ENCODE assay signal across 18 mouse cellular contexts in the genomic region with DNA sequence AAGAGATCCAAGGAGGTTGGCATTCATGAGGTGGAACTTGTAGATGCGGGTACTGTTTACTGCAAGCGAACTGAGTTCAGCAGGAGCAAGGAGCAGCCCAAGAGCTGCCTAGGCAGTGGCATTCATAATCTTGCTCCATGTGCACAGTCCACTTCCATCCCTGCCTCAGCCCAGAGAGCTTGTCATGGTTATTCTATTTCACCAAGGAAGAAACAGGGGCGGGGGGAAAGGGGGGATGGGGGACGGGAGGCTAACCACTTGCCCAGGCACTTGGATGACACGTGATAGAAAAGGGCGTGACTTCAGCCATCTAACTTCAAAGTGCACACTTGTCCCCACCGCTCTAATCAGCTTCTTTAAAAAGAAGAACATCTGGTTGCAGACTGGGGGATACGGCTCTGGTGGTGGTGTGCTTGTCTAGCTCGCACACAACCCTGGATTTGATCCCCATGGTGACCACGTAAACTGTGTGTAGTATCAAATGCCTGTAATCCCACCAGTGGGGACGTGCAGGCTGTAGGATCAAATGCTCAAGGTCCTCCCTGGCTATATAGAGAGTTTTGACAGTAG.
A peak's percentile ranks its signal among the peaks of the same experiment; 100 is the strongest.
DNase-seq lines count a peak whose midpoint lies in the region; ATAC-seq lines count a peak whose summit lies in the region.
"Had no signal": no experiment of that assay in that cellular context is flagged by ENCODE, and none has a peak within 500 bp of the region (broad histone marks: within the 10 kb centered on the region; RNA-seq: fewer than 3 reads in every experiment).

No protein-coding gene starts in this region.

- no peak overlapping the region for H3K4me3 ChIP-seq in heart, embryonic 13.5 days
- no peak overlapping the region for H3K4me3 ChIP-seq in embryonic facial prominence, embryonic 11.5 days (ENCODE audit: low read depth, low read length)
- no peak overlapping the region for H3K4me3 ChIP-seq in limb, embryonic 15.5 days
- H3K4me3 ChIP-seq: erythroblast, embryonic 14.5 days; megakaryocyte, embryonic 14.5 days; stomach, embryonic 15.5 days had no signal

- intact Hi-C loops in heart, postnatal 14 days (cut with DNase I): no loop called here

- H3K27ac ChIP-seq in heart, embryonic 13.5 days (replicated peaks): no peak overlapping the region
- H3K27ac ChIP-seq in embryonic facial prominence, embryonic 11.5 days (replicated peaks; ENCODE audit: low read depth, low read length): no peak overlapping the region
- no peak overlapping the region for H3K27ac ChIP-seq in limb, embryonic 15.5 days
- H3K27ac ChIP-seq: hindbrain, embryonic 14.5 days; stomach, embryonic 15.5 days had no signal

- DNase-seq in heart, postnatal 14 days: no peak
- peak; percentile 7 for DNase-seq in embryo, embryonic 10 days (ENCODE audit: low spot score)
- peak; percentile 6 for DNase-seq in embryonic facial prominence, embryonic 11.5 days (ENCODE audit: low spot score)
- no peak for DNase-seq in B cell, adult 2 months
- no peak for DNase-seq in frontal cortex, adult 2 months (ENCODE audit: extremely low spot score in 1 of 2, low spot score in 1 of 2)
- DNase-seq: adrenal gland, adult 8-10 months; cerebellum, adult 9-10 months; forebrain, postnatal 0 days; kidney, adult 8-10 months; liver, postnatal 0 days; lung, postnatal 14 days; thymus, adult 18-20 months had no signal

- no peak overlapping the region for H3K9ac ChIP-seq in heart, embryonic 13.5 days
- no peak overlapping the region for H3K9ac ChIP-seq in embryonic facial prominence, embryonic 11.5 days (replicated peaks; ENCODE audit: low read length)
- H3K9ac ChIP-seq in limb, embryonic 15.5 days: no peak overlapping the region
- H3K9ac ChIP-seq: forebrain, postnatal 0 days; hindbrain, embryonic 14.5 days; liver, postnatal 0 days; stomach, embryonic 15.5 days had no signal

- H3K36me3 ChIP-seq in heart, embryonic 13.5 days: no peaks in the 10 kb centered on the region
- no peaks in the 10 kb centered on the region for H3K36me3 ChIP-seq in embryonic facial prominence, embryonic 11.5 days (replicated peaks; ENCODE audit: control insufficient read depth, insufficient read depth, low read depth, low read length)
- no peaks in the 10 kb centered on the region for H3K36me3 ChIP-seq in limb, embryonic 15.5 days
- H3K36me3 ChIP-seq: stomach, embryonic 15.5 days had no signal

- WGBS in heart, embryonic 13.5 days: 33% methylated on average over 11 of the region's 11 CpGs
- 65% methylated on average over 11 of the region's 11 CpGs for whole genome bisulfite sequencing in embryonic facial prominence, embryonic 11.5 days
- 34% methylated on average over 11 of the region's 11 CpGs for WGBS in limb, embryonic 15.5 days

- H3K9me3 ChIP-seq in heart, embryonic 13.5 days: no peaks in the 10 kb centered on the region
- H3K9me3 ChIP-seq in embryonic facial prominence, embryonic 11.5 days (replicated peaks; ENCODE audit: control insufficient read depth, low read length): no peaks in the 10 kb centered on the region
- no peaks in the 10 kb centered on the region for H3K9me3 ChIP-seq in limb, embryonic 15.5 days
- H3K9me3 ChIP-seq: stomach, embryonic 15.5 days had no signal

- H3K27me3 ChIP-seq in heart, embryonic 13.5 days (replicated peaks): no peaks in the 10 kb centered on the region
- H3K27me3 ChIP-seq in embryonic facial prominence, embryonic 11.5 days (ENCODE audit: control insufficient read depth, insufficient read depth, low read length): no peaks in the 10 kb centered on the region
- H3K27me3 ChIP-seq in limb, embryonic 15.5 days: no peaks in the 10 kb centered on the region
- H3K27me3 ChIP-seq: megakaryocyte, embryonic 14.5 days; stomach, embryonic 15.5 days had no signal

- H3K4me2 ChIP-seq in heart, embryonic 13.5 days: peak overlapping the region; percentile 24; the same call in 1 of the 2 replicates
- no peak overlapping the region for H3K4me2 ChIP-seq in embryonic facial prominence, embryonic 11.5 days (ENCODE audit: low read depth, low read length)
- no peak overlapping the region for H3K4me2 ChIP-seq in limb, embryonic 15.5 days
- H3K4me2 ChIP-seq: hindbrain, embryonic 14.5 days; stomach, embryonic 15.5 days had no signal

- ATAC-seq in heart, embryonic 13.5 days (ENCODE audit: extremely low read depth, insufficient number of reproducible peaks, low FRiP score, low TSS enrichment): no peak
- 0 out of 2 replicates have a peak, but pooled peaks have one; percentile 23 for ATAC-seq in embryonic facial prominence, embryonic 11.5 days (replicated peaks; ENCODE audit: insufficient number of reproducible peaks, low FRiP score, low TSS enrichment, low read depth)
- peak; percentile 72 for ATAC-seq in limb, embryonic 15.5 days (ENCODE audit: insufficient number of reproducible peaks, low FRiP score, low TSS enrichment, low read depth)
- ATAC-seq: forebrain, postnatal 0 days; liver, postnatal 0 days had no signal

- H3K4me1 ChIP-seq in heart, embryonic 13.5 days: peaks cover 9% of the 10 kb centered on the region; the same call in 1 of the 2 replicates
- no peaks in the 10 kb centered on the region for H3K4me1 ChIP-seq in embryonic facial prominence, embryonic 11.5 days (ENCODE audit: control insufficient read depth, insufficient read depth, low read length)
- H3K4me1 ChIP-seq in limb, embryonic 15.5 days: no peaks in the 10 kb centered on the region
- H3K4me1 ChIP-seq: megakaryocyte, embryonic 14.5 days; stomach, embryonic 15.5 days had no signal

Comparison
In these comparisons a context has a peak if more than half of its experiments do, and no peak if none do; other contexts are left out.
1. DNase-seq: peak in embryo, embryonic 10 days (single experiment) and embryonic facial prominence, embryonic 11.5 days (single experiment); none in heart, postnatal 14 days (0 of 2), B cell, adult 2 months (0 of 2) and frontal cortex, adult 2 months (0 of 2).